Mouse (Mus musculus) cerebellum, postnatal 36 days (tissue): ENCODE results near the gene Dtx1.
A peak's percentile ranks its signal among the peaks of the same experiment; 100 is the strongest.

Experiments used
- DNase-seq, 2 experiments: peaks; one replicate each; pipeline ENCODE4 v3.0.0; 2021 to 2022; ENCODE audit warnings: mixed read lengths in 2 of 2

Gene Dtx1

GRCm38 (mm10) chr5:120677516-120677915 is 34.2 kb downstream of the Dtx1 start:
- no peak for DNase-seq

- DNase-seq, result peak in 1 of 2 experiments; percentile 5
Observed at GRCm38 (mm10) chr5:120674229-120675145, 37.2 kb downstream of the Dtx1 start.

- peak; percentile 77 to 81 for DNase-seq
Observed at GRCm38 (mm10) chr5:120673626-120674025, 38.1 kb downstream of the Dtx1 start.

GRCm38 (mm10) chr5:120671865-120672264 is 39.9 kb downstream of the Dtx1 start:
- DNase-seq, result no peak

DNA sequence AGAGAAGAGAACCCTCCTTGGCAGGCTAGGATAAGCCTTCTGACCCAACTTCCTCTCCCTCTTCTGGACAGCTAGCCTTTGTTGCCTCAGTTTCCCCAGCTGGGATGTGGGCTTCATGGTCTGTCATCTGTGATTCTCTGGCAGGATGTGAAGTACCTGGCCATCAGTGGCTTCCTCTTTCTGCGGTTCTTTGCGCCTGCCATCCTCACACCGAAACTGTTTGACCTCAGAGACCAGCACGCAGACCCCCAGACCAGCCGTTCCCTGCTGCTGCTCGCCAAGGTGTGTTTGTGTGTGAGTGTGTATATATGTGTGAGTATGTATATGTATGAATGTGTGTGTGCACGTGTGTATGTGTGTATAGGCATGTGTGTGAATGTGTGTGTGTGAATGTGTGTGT is 41.6 kb downstream of the Dtx1 start:
- DNase-seq, result no peak

- DNase-seq, result no peak
Observed at GRCm38 (mm10) chr5:120668761-120669160, 43.0 kb downstream of the Dtx1 start.

- no peak for DNase-seq
Observed at GRCm38 (mm10) chr5:120664888-120665287, 46.8 kb downstream of the Dtx1 start.

DNA sequence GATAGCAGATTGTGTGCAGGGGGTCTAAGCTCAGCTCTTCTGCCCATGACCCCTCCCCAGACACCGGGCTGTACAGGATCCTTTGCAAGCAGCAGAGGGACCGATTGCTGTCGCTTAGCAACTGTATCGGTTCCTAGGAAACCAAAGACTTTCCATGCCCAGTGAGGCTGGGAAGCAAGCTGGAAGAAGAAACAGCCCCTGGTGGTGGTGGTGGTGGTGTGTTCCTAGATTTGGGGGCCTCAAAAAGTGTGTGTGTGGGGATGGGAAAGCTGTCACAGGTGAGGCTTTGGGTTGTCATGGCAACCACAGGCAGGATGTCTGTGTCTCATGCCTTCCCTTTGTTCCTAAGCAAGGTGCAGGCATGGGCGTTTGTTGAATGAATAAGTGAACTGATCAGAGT is 50.9 kb downstream of the Dtx1 start:
- DNase-seq, result no peak

GRCm38 (mm10) chr5:120656281-120656751 is 55.4 kb downstream of the Dtx1 start:
- no peak for DNase-seq

DNA sequence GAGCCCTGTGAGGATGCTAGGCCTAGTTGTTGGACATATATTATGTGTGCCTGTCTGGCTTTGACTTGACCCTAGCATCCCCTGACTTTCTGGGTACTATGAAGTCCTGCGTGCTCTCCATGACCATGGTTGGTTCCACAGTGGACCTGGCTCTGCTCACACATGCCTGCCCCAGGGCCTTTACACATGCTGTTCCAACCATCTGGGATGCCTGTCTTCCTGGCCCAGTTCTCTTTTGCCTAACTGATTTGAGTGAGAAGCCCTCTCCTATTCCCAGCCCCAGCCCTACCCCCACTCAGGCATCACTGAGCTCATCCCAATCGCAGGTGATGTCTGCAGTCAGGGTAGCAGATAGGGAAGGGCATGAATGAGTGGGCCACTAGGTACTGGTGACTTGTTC is 57.9 kb downstream of the Dtx1 start:
- DNase-seq, result peak in 1 of 2 experiments; percentile 30

DNA sequence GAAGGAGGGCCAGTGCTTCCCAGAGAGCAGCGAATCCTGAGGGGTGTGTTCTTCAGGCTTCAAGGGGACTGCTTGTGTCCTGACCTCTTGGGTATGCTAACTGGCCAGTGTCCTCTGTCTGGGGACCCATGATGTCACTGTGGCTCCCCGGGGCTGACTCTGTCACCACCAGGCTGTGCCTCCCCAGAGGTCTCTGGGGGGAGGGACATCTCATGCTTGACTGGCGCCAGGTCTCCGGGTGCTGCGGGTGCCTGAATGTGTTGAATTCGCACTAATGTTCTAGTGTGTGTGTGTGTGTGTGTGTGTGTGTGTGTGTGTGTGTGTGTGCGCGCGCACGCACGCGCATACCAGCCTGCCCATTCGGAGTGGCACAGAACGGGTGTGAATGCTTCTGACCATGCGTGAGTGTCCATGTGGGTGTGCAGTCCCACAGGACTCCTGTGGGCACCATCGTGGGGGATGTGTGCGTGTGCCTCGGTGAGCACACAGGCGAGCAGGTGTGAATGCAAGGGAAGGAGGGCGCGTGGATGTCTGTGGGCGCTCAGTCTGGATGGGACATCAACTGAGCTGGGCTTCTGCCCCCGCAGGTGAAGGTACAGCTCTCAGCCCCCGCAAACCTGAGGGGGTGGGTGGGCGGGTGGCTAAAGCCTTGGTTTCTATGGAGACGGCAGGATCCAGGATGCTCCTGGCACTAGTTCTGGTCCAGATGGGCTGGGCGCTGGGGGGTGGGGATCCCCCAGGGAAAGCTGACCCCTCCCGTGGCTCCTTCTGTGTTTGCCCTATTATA is 58.6 kb downstream of the Dtx1 start:
- DNase-seq, result peak; percentile 38 to 40

- DNase-seq, result no peak
Observed at GRCm38 (mm10) chr5:120651230-120651629, 60.5 kb downstream of the Dtx1 start.

- DNase-seq, result no peak
Observed at GRCm38 (mm10) chr5:120649938-120650337, 61.8 kb downstream of the Dtx1 start.

DNA sequence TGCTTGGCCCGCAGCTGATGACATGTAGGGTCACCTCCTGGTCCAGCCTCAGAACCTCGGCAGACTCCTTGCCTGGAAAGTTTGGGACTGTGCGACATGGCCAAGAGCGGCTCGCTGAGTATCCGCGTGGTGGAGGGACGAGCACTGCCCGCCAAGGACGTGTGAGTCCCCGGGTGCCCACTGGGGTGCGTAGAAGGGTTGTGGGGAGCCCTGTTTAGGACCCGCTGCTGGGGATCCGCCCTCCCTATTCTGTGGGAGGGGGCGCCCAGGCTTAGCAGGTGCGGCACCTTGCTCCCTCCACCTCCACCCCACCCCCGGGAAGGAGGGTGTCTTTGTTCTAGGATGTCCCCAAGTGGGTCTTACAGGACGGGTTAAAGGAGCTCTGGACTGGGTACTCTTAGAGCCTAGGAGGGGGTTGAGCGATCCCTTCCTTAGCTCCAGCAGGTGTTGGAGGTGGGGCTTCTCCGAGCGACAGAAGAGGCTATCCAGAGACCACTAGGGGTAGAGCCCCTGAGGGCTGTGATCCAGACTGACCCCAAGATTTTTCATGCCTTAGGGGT is 62.3 kb downstream of the Dtx1 start:
- DNase-seq, result peak in 1 of 2 experiments; percentile 35

GRCm38 (mm10) chr5:120648569-120649373 is 63.0 kb downstream of the Dtx1 start, which contains the start of gene Rasal1:
TSS of gene Rasal1 (plus strand) at chr5:120648812.
- DNase-seq, result peak; percentile 48 to 64

DNA sequence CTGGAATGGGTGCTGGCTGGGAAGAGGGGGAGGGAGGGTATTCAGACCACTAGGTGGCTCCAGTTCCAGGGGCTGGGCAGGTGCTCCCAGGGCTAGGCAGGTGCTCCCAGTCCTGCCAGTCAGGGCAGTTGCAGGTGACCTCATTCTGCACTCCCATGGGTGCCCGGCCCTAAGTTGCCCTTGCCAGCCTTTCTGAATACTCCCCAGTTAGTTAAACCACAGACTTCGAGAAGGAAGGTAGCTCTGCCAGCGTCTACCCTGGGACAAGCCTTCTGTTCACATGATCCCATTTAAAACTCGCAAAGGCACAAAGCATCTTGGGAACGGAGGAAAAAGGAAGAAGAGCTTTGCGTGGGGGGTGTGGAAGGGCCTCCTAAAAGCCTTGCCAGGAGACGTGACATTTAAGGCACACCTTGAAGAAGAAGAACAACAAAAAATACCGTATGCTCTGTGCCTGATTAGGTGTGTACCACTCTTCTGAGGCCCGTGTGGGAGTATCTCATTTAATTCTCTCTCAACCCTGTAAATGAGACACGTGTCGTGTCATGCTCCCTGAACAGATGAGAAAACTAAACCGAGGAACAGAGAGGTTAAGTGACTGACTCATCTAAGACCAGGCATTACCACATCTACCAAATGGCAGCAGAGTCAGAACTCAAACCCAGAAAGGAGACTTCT is 63.8 kb downstream of the Dtx1 start:
- DNase-seq, result no peak

DNA sequence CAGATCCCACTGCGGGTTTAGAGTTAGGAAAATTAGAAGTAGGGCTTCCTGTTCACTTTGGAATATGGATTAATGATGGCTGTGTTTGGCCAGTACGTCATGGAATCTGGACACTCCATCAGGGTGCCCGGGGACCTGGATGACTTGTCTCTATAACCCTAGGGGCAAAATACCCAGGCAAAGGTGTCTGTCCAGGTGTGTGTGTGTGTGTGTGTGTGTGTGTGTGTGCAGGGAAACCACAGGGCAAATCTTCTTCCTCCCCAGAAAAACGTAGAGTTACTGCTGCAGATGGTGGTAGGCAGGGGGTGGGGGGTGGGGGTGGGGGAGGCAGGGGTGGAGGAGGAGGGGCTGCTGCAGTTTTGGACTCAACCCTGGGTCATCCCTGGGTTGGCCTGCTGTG is 64.4 kb downstream of the Dtx1 start:
- DNase-seq, result no peak

GRCm38 (mm10) chr5:120645851-120646250 is 65.9 kb downstream of the Dtx1 start:
- peak in 1 of 2 experiments; percentile 46 for DNase-seq

- DNase-seq, result no peak
Observed at GRCm38 (mm10) chr5:120644227-120644626, 67.5 kb downstream of the Dtx1 start.

- peak; percentile 64 to 77 for DNase-seq
Observed at GRCm38 (mm10) chr5:120643365-120644085, 68.2 kb downstream of the Dtx1 start.

DNA sequence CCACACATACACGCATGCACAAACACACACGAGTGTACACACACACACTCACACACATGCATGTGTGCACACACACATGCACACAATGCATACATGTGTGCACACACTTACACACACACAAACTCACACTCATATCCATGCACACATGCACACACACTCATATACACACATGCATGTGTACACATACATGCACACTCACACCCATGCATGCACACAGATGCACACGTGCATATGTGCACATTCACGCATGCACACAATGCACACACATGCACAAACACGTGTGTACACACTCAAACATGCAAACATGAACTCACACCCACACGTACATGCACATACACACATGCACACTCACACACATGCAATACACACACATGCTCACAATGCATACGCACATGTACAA is 71.6 kb downstream of the Dtx1 start:
- no peak for DNase-seq
